Mouse (Mus musculus): ENCODE measurements at regions not wholly inside any gene's neighbourhood (a gene's known extent, or its start where the extent isn't known, plus 50 kb on each side); places are given as distances from the start of the nearest gene placed in this dataset.

GRCm38 (mm10) chr13:97317633-97318032 lies 76.7 kb downstream of the Enc1 start:
- TF ChIP-seq CTCF (IDR thresholded peaks at IDR 0.05; ENCODE audit: low read depth, low read length) (no peak), POLR2A (IDR thresholded peaks at IDR 0.05; ENCODE audit: extremely low read depth, insufficient read depth, low read length) (no peak)

All from liver, adult 2 months (tissue).